Mouse (Mus musculus): ENCODE measurements around the gene Esp34. TPM values are rescaled to one million over a fixed set of nuclear protein-coding genes. Genes with fewer than 3 reads are reported as not detected.

Gene Esp34
- not detected in 2 replicates for polyA plus RNA-seq (2012; ENCODE audit: low replicate concordance)

GRCm38 (mm10) chr17:38553892-38554291 lies at the start of gene Esp34:
Gene Esp34, plus strand, starts transcription at chr17:38554192.

Other genes with a start within 250 kb of the Esp34 start
- not detected in 2 replicates for gene Olfr137, start 246.6 kb upstream of the Esp34 start, polyA plus RNA-seq (2012; ENCODE audit: low replicate concordance)
- gene Olfr136, start 224.4 kb upstream of the Esp34 start, polyA plus RNA-seq (2012; ENCODE audit: low replicate concordance) = not detected in 2 replicates
- gene Esp36, start 134.0 kb upstream of the Esp34 start, polyA plus RNA-seq (2012; ENCODE audit: low replicate concordance) = not detected in 2 replicates
- gene Esp31, start 85.3 kb downstream of the Esp34 start, polyA plus RNA-seq (2012; ENCODE audit: low replicate concordance) = not detected in 2 replicates

All from hematopoietic multipotent progenitor cell, adult 10-12 weeks (in vitro differentiated cells).